Mouse (Mus musculus) neural tube, embryonic 15.5 days (tissue): Measurements from ENCODE around the gene Shc1. TPM values are rescaled to one million over a fixed set of nuclear protein-coding genes. Genes with fewer than 3 reads are reported as not detected.
A peak's percentile ranks its signal among the peaks of the same experiment; 100 is the strongest.

Source experiments
- ATAC-seq: fragments of 200-750 bp; cut with Nextera tagmentation; 2 replicates; pipeline ENCODE4 v1.8.0; 2017; ENCODE audit warnings: mild to moderate bottlenecking, moderate TSS enrichment, moderate library complexity; ENCODE audit not compliant: low FRiP score
- H3K27ac ChIP-seq: fragments of 300-500 bp; sonication (generic); replicated peaks from 2 replicates; pipeline ENCODE4 v1.5.1; 2015; ENCODE audit warnings: mild to moderate bottlenecking, inconsistent platforms
- H3K27me3 ChIP-seq: fragments of 300-500 bp; sonication (generic); replicated peaks from 2 replicates; pipeline ENCODE4 v1.6.1; 2015; ENCODE audit warnings: inconsistent platforms
- H3K36me3 ChIP-seq: fragments of 300-500 bp; sonication (generic); 2 replicates; pipeline ENCODE4 v1.6.1; 2015; ENCODE audit warnings: inconsistent platforms
- H3K4me1 ChIP-seq: fragments of 300-500 bp; sonication (generic); 2 replicates; pipeline ENCODE4 v1.6.1; 2015; ENCODE audit warnings: inconsistent platforms
- H3K4me2 ChIP-seq: fragments of 300-500 bp; sonication (generic); 2 replicates; pipeline ENCODE4 v1.6.1; 2015; ENCODE audit warnings: inconsistent platforms, mild to moderate bottlenecking, moderate library complexity
- H3K4me3 ChIP-seq: fragments of 300-500 bp; sonication (generic); replicated peaks from 2 replicates; pipeline ENCODE4 v1.5.1; 2015; ENCODE audit warnings: mild to moderate bottlenecking, inconsistent platforms
- H3K9ac ChIP-seq: fragments of 300-500 bp; sonication (generic); replicated peaks from 2 replicates; pipeline ENCODE4 v1.6.1; 2015; ENCODE audit warnings: mild to moderate bottlenecking, inconsistent platforms
- H3K9me3 ChIP-seq: fragments of 300-500 bp; sonication (generic); replicated peaks from 2 replicates; pipeline ENCODE4 v1.6.1; 2016; ENCODE audit warnings: inconsistent platforms
- WGBS: fragments of 180-500 bp; shearing (Covaris S2); methylation state at CpG from one replicate; pipeline ENCODE4 v1.1.7; 2015; ENCODE audit warnings: mixed read lengths; 5-methylcytosine and 5-hydroxymethylcytosine counted together
- polyA plus RNA-seq: library from polyadenylated mRNA; unstranded; fragments of >200 nt; fragmentation: Nextera tagmentation; extraction: Ambion mirVana; gene quantifications from 2 replicates; pipeline ENCODE4 v1.2.1, GENCODE M21; 2015

Shc1 gene
- polyA plus RNA-seq, 1 experiment from 2014 or later, result 22.0 TPM

GRCm38 (mm10) chr3:89408448-89408847 is 9.8 kb upstream of the Shc1 start:
- 68% methylated on average over 16 of the region's 16 CpGs for whole genome bisulfite sequencing
- Histone ChIP-seq H3K9ac (no peak overlapping the region), H3K27me3 (no peaks in the 10 kb centered on the region), H3K4me3 (no peak overlapping the region), H3K4me1 (peaks cover 18% of the 10 kb centered on the region), H3K36me3 (peaks cover 21% of the 10 kb centered on the region), H3K4me2 (no peak overlapping the region), H3K27ac (no peak overlapping the region), H3K9me3 (no peaks in the 10 kb centered on the region)
- no peak for ATAC-seq

DNA sequence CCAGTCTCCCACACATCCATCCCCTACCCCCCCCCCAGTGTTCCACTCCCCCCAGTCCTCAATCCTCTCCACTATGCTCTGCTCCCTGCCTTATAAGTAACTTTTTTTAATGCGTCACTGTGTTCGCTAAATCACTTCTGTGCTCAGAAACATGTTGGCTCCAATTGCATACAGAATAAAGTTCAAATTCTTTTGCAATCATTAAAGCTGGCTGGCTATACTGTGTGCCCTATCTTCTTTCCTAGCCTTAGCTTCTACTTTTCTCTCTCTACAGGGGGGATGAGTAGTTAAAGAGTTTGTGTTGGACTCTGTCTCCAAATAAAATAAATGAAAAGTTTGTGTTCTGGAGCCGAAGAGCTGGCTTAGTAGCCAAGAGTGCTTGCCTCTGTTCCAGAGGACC is 8.5 kb upstream of the Shc1 start:
- 98% methylated on average over 3 of the region's 3 CpGs for WGBS
- ATAC-seq, result no peak

DNA sequence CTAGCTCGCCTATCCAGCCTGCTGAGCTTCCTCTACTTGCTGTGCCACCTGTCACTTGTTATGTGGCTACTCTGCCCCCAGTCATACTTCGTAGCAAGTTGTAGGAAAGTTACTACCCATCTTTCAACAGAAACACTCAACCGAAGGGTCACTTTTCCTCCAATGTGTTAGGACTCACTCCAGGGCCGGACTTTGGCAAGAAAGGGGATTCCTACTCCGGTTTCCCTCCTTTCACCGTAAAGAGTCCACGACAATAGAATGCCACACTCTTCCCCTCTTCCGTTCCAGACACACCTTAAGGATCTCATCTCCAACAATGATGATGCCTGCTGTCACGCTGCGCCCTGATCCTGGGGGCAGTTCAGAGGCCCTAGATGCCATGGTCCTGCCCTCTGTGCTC is 7.4 kb upstream of the Shc1 start:
- Histone ChIP-seq H3K36me3 (peaks cover 23% of the 10 kb centered on the region), H3K4me3 (peak overlapping the region; percentile 55), H3K4me2 (peak overlapping the region; percentile 80), H3K27me3 (no peaks in the 10 kb centered on the region), H3K9ac (peak overlapping the region; percentile 56), H3K27ac (peak overlapping the region; percentile 72), H3K4me1 (peaks cover 18% of the 10 kb centered on the region), H3K9me3 (no peaks in the 10 kb centered on the region)
- 83% methylated on average over 10 of the region's 10 CpGs for WGBS
- ATAC-seq, result no peak; the same call in 1 of the 2 replicates

More for the DNA sequence above, 8.5 kb upstream of the Shc1 start:
- H3K27ac ChIP-seq, result no peak overlapping the region
- H3K4me2 ChIP-seq, result no peak overlapping the region
- no peak overlapping the region for H3K9ac ChIP-seq
- peaks cover 19% of the 10 kb centered on the region for H3K36me3 ChIP-seq
- peaks cover 18% of the 10 kb centered on the region for H3K4me1 ChIP-seq
- H3K9me3 ChIP-seq, result no peaks in the 10 kb centered on the region
- H3K4me3 ChIP-seq, result no peak overlapping the region
- H3K27me3 ChIP-seq, result no peaks in the 10 kb centered on the region

GRCm38 (mm10) chr3:89411490-89412393 is 6.5 kb upstream of the Shc1 start, which contains the start of gene Flad1:
Gene Flad1 (minus strand): TSS chr3:89411870.
- no peaks in the 10 kb centered on the region for H3K9me3 ChIP-seq
- WGBS, result 6% methylated on average over 28 of the region's 28 CpGs
- peak within 1 kb of the TSS; percentile 80 for H3K4me2 ChIP-seq
- no peaks in the 10 kb centered on the region for H3K27me3 ChIP-seq
- peaks cover 20% of the 10 kb centered on the region for H3K4me1 ChIP-seq
- peak within 1 kb of the TSS; percentile 72 for H3K27ac ChIP-seq
- peaks cover 24% of the 10 kb centered on the region for H3K36me3 ChIP-seq
- H3K4me3 ChIP-seq, result peak within 1 kb of the TSS; percentile 55
- H3K9ac ChIP-seq, result peak within 1 kb of the TSS; percentile 56
- ATAC-seq, result peak; percentile 98

DNA sequence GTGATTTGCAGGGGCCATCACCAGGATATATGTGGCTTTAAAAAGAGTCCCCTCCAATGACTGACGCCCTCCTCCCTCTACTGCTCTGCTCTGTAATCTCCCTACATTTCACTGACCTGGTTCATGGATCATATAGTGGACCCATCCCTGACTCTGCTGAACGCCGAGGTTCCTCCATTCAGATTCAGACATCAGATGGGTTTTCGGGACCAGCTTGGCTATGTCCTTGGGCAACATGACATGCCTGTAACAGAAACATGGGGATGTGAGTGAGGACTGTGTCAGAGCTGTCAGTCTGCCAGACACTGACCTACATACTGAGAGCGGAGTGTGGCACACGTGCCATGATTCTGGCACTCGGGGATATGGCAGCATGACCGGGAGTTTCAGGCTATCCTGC is 2.1 kb upstream of the Shc1 start:
- Histone ChIP-seq H3K27me3 (no peaks in the 10 kb centered on the region), H3K4me3 (no peak overlapping the region), H3K9me3 (no peaks in the 10 kb centered on the region), H3K36me3 (peaks cover 19% of the 10 kb centered on the region), H3K4me1 (peaks cover 37% of the 10 kb centered on the region), H3K27ac (no peak overlapping the region), H3K9ac (no peak overlapping the region), H3K4me2 (no peak overlapping the region)
- WGBS, result 96% methylated on average over 8 of the region's 8 CpGs
- no peak for ATAC-seq

DNA sequence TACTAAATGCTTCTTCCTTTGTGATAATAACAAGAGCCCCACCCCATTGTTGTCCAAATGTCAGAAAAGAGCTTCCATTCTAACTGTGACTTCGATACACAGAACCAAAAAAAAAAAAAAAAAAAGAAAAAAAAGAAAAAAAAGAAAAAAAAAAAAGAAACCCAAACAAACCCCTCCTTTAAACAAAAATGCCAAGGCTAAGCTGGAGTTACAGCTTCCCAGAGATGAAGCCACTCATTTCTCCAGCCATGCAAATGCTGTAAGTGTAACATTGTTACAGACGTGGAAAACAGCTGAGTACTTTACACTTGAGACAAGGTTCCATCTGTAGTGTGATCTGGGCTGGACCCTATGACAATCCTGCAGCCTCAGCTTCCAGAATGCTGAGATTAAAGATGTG is 1.1 kb upstream of the Shc1 start:
- Histone ChIP-seq H3K4me1 (peaks cover 44% of the 10 kb centered on the region), H3K4me3 (peak overlapping the region; percentile 60), H3K27ac (peak overlapping the region; percentile 89), H3K9me3 (no peaks in the 10 kb centered on the region), H3K36me3 (peaks cover 19% of the 10 kb centered on the region), H3K9ac (peak overlapping the region; percentile 41), H3K4me2 (peak overlapping the region; percentile 90), H3K27me3 (no peaks in the 10 kb centered on the region)
- WGBS, result 32% methylated on average over 2 of the region's 2 CpGs
- no peak for ATAC-seq

DNA sequence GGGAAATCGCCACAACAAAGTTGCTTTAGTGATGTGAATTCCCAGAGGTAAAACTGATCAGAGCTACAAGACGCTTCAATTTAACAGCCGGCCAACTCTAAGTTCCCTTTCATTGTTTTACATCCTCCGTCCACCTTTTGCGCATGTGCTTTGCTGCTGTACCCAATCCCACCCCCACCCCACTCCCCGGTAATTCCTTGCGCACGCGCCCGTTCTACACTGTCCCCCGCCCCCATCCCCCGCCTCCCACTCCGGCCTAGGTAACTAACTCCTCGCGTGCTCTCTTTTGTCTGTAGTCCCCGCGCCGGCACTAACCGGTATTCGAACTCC is 438 bp upstream of the Shc1 start:
- Histone ChIP-seq H3K4me1 (peaks cover 46% of the 10 kb centered on the region), H3K36me3 (peaks cover 19% of the 10 kb centered on the region), H3K4me3 (peak overlapping the region; percentile 60), H3K4me2 (peak overlapping the region; percentile 90), H3K9ac (peak overlapping the region; percentile 41), H3K27me3 (no peaks in the 10 kb centered on the region), H3K9me3 (no peaks in the 10 kb centered on the region), H3K27ac (peak overlapping the region; percentile 89)
- WGBS, result 0% methylated on average over 20 of the region's 20 CpGs
- ATAC-seq, result peak; percentile 70

- H3K9me3 ChIP-seq, result no peaks in the 10 kb centered on the region
- peak; percentile 6; the same call in 1 of the 2 replicates for ATAC-seq
- under 1% methylated on average over 16 of the region's 16 CpGs for WGBS
Observed at GRCm38 (mm10) chr3:89418861-89419250, 613 bp downstream of the Shc1 start.

GRCm38 (mm10) chr3:89419571-89419970 is 1.3 kb downstream of the Shc1 start:
- Histone ChIP-seq H3K4me2 (peak overlapping the region; percentile 90), H3K4me1 (peaks cover 50% of the 10 kb centered on the region)
- no peak for ATAC-seq

More at GRCm38 (mm10) chr3:89418861-89419250, 613 bp downstream of the Shc1 start:
- H3K9ac ChIP-seq, result peak overlapping the region; percentile 56
- H3K27me3 ChIP-seq, result no peaks in the 10 kb centered on the region
- H3K36me3 ChIP-seq, result peaks cover 18% of the 10 kb centered on the region
- H3K27ac ChIP-seq, result peak overlapping the region; percentile 89
- H3K4me2 ChIP-seq, result peak overlapping the region; percentile 90
- H3K4me3 ChIP-seq, result peak overlapping the region; percentile 60
- H3K4me1 ChIP-seq, result peaks cover 50% of the 10 kb centered on the region

DNA sequence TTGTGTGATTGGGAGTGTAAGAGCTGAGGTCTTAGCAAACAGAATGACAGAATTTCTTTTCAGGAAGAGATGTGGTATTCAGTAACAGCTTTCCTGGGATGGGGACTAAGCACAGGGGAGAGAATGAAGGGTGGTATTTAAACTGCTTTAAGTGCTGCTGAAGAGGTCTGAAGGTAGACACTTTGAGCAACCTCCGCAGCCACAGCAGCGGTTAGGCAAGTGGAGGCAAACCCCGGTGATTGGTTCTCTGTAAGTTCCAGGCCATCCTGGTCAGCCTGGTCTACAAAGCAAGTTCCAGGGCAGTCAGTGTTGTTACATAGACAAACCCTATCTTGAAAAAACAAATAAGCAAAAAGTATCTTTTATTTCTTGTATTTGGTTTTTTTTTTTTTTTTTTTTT is 1.7 kb downstream of the Shc1 start:
- Histone ChIP-seq H3K4me2 (peak overlapping the region; percentile 90), H3K4me1 (peaks cover 50% of the 10 kb centered on the region), H3K36me3 (peaks cover 9% of the 10 kb centered on the region), H3K9me3 (no peaks in the 10 kb centered on the region), H3K9ac (peak overlapping the region; percentile 56), H3K27me3 (no peaks in the 10 kb centered on the region), H3K4me3 (peak overlapping the region; percentile 60), H3K27ac (peak overlapping the region; percentile 89)
- no peak for ATAC-seq
- 15% methylated on average over 3 of the region's 3 CpGs for WGBS

More at GRCm38 (mm10) chr3:89419571-89419970, 1.3 kb downstream of the Shc1 start:
- WGBS, result 1% methylated on average over 9 of the region's 9 CpGs
- Histone ChIP-seq H3K36me3 (peaks cover 13% of the 10 kb centered on the region), H3K9me3 (no peaks in the 10 kb centered on the region), H3K9ac (peak overlapping the region; percentile 56), H3K27me3 (no peaks in the 10 kb centered on the region), H3K4me3 (peak overlapping the region; percentile 60), H3K27ac (peak overlapping the region; percentile 89)

GRCm38 (mm10) chr3:89420421-89420820 is 2.2 kb downstream of the Shc1 start:
- H3K4me2 ChIP-seq, result peak overlapping the region; percentile 62
- ATAC-seq, result no peak
- H3K9me3 ChIP-seq, result no peaks in the 10 kb centered on the region
- H3K27me3 ChIP-seq, result no peaks in the 10 kb centered on the region
- peaks cover 50% of the 10 kb centered on the region for H3K4me1 ChIP-seq
- WGBS, result 59% methylated on average over 2 of the region's 2 CpGs
- peak overlapping the region; percentile 74 for H3K27ac ChIP-seq
- no peak overlapping the region for H3K9ac ChIP-seq
- H3K4me3 ChIP-seq, result peak overlapping the region; percentile 37; the same call in 1 of the 2 replicates
- peaks cover 6% of the 10 kb centered on the region for H3K36me3 ChIP-seq
